Mouse (Mus musculus) lung, postnatal 0 days (tissue): ENCODE measurements at regions not wholly inside any gene's neighbourhood (a gene's known extent, or its start where the extent isn't known, plus 50 kb on each side); places are given as distances from the start of the nearest gene placed in this dataset.
A peak's percentile ranks its signal among the peaks of the same experiment; 100 is the strongest.

Experiments used
- ATAC-seq: fragments of 200-750 bp; cut with Nextera tagmentation; 2 replicates; pipeline ENCODE4 v1.8.0; 2017; ENCODE audit warnings: moderate library complexity
- DNase-seq: peaks from one replicate; pipeline ENCODE4 v3.0.0-alpha.2; 2016; ENCODE audit warnings: low spot score
- H3K27ac ChIP-seq: fragments of 300-500 bp; sonication (generic); 2 replicates; pipeline ENCODE4 v1.5.1; 2014; ENCODE audit warnings: antibody characterized with exemption, mild to moderate bottlenecking, low read length, mixed read lengths
- H3K27me3 ChIP-seq: fragments of 300-500 bp; sonication (generic); replicated peaks from 2 replicates; pipeline ENCODE4 v1.6.1; 2014; ENCODE audit warnings: low read length, mixed read lengths; ENCODE audit not compliant: insufficient read depth
- H3K36me3 ChIP-seq: fragments of 300-500 bp; sonication (generic); 2 replicates; pipeline ENCODE4 v1.6.1; 2014; ENCODE audit warnings: low read length, mixed read lengths; ENCODE audit not compliant: insufficient read depth
- H3K4me1 ChIP-seq: fragments of 300-500 bp; sonication (generic); 2 replicates; pipeline ENCODE4 v1.6.1; 2014; ENCODE audit warnings: antibody characterized with exemption, low read depth, low read length, mixed read lengths; ENCODE audit not compliant: insufficient read depth
- H3K4me2 ChIP-seq: fragments of 300-500 bp; sonication (generic); replicated peaks from 2 replicates; pipeline ENCODE4 v1.6.1; 2014; ENCODE audit warnings: low read depth, mild to moderate bottlenecking, low read length, moderate library complexity, mixed read lengths
- H3K4me3 ChIP-seq: fragments of 300-500 bp; sonication (generic); 2 replicates; pipeline ENCODE4 v1.5.1; 2014; ENCODE audit warnings: low read depth, low read length
- H3K9ac ChIP-seq: fragments of 300-500 bp; sonication (generic); replicated peaks from 2 replicates; pipeline ENCODE4 v1.6.1; 2014; ENCODE audit warnings: low read depth, mild to moderate bottlenecking
- H3K9me3 ChIP-seq: fragments of 300-500 bp; sonication (generic); 2 replicates; pipeline ENCODE4 v1.6.1; 2016; ENCODE audit warnings: low read length, mixed read lengths
- CTCF ChIP-seq: IDR thresholded peaks from 2 replicates; pipeline ENCODE4 v1.5.1; 2016; ENCODE audit warnings: antibody characterized with exemption, mild to moderate bottlenecking
- EP300 ChIP-seq: IDR thresholded peaks from 2 replicates; pipeline ENCODE4 v1.6.1; 2016; ENCODE audit warnings: antibody characterized with exemption, mild to moderate bottlenecking, control low read depth
- WGBS: fragments of 180-500 bp; shearing (Covaris S2); extraction: QIAGEN DNeasy Blood & Tissue Kit; methylation state at CpG from one replicate; pipeline ENCODE4 v1.1.7; 2014; 5-methylcytosine and 5-hydroxymethylcytosine counted together

GRCm38 (mm10) chr2:168424277-168425099 lies 143.0 kb upstream of the Kcng1 start:
- no peak overlapping the region for H3K4me3 ChIP-seq
- H3K9me3 ChIP-seq = no peaks in the 10 kb centered on the region
- no peak overlapping the region for H3K27ac ChIP-seq
- no peaks in the 10 kb centered on the region for H3K27me3 ChIP-seq
- DNase-seq = peak; percentile 6
- H3K9ac ChIP-seq = no peak overlapping the region
- no peak overlapping the region for H3K4me2 ChIP-seq
- ATAC-seq = peak; percentile 48
- H3K36me3 ChIP-seq = no peaks in the 10 kb centered on the region
- no peaks in the 10 kb centered on the region for H3K4me1 ChIP-seq
- WGBS = 58% methylated on average over 20 of the region's 20 CpGs
- TF ChIP-seq EP300 (no peak), CTCF (no peak)

DNA sequence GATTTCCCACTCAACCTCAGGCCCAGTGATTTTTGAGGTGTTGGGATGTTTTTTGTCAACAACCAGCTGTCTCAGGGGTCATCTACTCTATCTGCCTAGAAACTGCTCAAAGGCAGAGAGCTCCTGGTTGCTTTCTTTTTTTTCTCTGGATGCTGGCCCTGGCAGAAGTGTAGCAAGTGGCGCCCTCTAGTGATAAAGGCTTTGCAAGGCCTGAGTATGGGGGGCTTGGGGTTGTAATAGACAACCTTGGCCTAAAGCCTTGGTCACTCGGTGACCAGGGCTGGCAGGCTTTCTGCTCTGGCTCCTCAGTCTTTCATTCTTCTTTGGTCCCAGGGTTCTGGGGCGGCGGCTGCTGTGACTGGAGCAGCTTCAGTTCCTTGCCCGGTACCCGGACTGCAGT lies 142.0 kb upstream of the Kcng1 start:
- no peaks in the 10 kb centered on the region for H3K36me3 ChIP-seq
- TF ChIP-seq EP300 = no peak
- peak; percentile 55 for TF ChIP-seq CTCF
- H3K9ac ChIP-seq = no peak overlapping the region
- H3K9me3 ChIP-seq = no peaks in the 10 kb centered on the region
- DNase-seq (peak; percentile 23), ATAC-seq (no peak)
- H3K4me2 ChIP-seq = no peak overlapping the region
- no peaks in the 10 kb centered on the region for H3K27me3 ChIP-seq
- no peak overlapping the region for H3K4me3 ChIP-seq
- no peaks in the 10 kb centered on the region for H3K4me1 ChIP-seq
- H3K27ac ChIP-seq = no peak overlapping the region
- 62% methylated on average over 6 of the region's 6 CpGs for WGBS

DNA sequence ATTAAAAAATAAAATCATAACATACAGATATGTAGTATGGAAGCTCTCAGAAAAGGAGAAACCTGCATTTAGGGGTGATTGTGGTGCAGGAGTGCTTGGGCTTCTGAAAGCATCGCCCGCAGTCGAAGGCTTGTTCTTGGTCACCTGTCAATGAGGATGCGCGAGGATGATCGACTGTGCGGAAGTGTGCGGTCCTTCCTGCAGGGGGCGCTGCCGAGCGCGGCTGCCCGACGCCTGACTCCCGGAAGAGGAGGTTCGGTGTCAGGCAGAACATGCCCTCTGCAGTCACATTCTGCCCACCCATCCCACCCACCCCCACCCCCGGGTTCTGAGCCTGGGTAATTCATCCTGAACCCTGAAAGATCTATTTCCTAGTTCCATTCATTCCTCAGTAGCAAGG lies 133.6 kb upstream of the Kcng1 start:
- Histone ChIP-seq H3K9me3 (no peaks in the 10 kb centered on the region), H3K27me3 (0 out of 2 replicates have a peak, but pooled peaks cover 3% of the 10 kb centered on the region), H3K36me3 (no peaks in the 10 kb centered on the region), H3K4me2 (no peak overlapping the region), H3K4me1 (no peaks in the 10 kb centered on the region), H3K27ac (no peak overlapping the region), H3K4me3 (no peak overlapping the region), H3K9ac (no peak overlapping the region)
- TF ChIP-seq CTCF (peak; percentile 59), EP300 (no peak)
- DNase-seq = no peak
- 33% methylated on average over 17 of the region's 17 CpGs for WGBS
- ATAC-seq = no peak

- Histone ChIP-seq H3K27ac (no peak overlapping the region), H3K36me3 (no peaks in the 10 kb centered on the region), H3K9ac (no peak overlapping the region), H3K9me3 (no peaks in the 10 kb centered on the region), H3K4me1 (no peaks in the 10 kb centered on the region), H3K4me3 (no peak overlapping the region), H3K4me2 (no peak overlapping the region), H3K27me3 (0 out of 2 replicates have a peak, but pooled peaks cover 3% of the 10 kb centered on the region)
- no peak for ATAC-seq
- no peak for DNase-seq
- WGBS = 76% methylated on average over 18 of the region's 18 CpGs
- no peak for TF ChIP-seq EP300
- no peak for TF ChIP-seq CTCF
Observed at GRCm38 (mm10) chr2:168414110-168414872, 132.8 kb upstream of the Kcng1 start.

GRCm38 (mm10) chr2:168412853-168413252 lies 131.3 kb upstream of the Kcng1 start:
- H3K4me2 ChIP-seq = no peak overlapping the region
- no peaks in the 10 kb centered on the region for H3K4me1 ChIP-seq
- DNase-seq = no peak
- ATAC-seq = no peak
- 38% methylated on average over 6 of the region's 6 CpGs for WGBS
- H3K27ac ChIP-seq = no peak overlapping the region
- TF ChIP-seq CTCF = peak; percentile 59
- TF ChIP-seq EP300 = no peak
- H3K9ac ChIP-seq = no peak overlapping the region
- H3K27me3 ChIP-seq = 0 out of 2 replicates have a peak, but pooled peaks cover 3% of the 10 kb centered on the region
- H3K9me3 ChIP-seq = no peaks in the 10 kb centered on the region
- H3K4me3 ChIP-seq = no peak overlapping the region
- no peaks in the 10 kb centered on the region for H3K36me3 ChIP-seq

GRCm38 (mm10) chr2:168402782-168403513 lies 121.4 kb upstream of the Kcng1 start:
- H3K27ac ChIP-seq = no peak overlapping the region
- peak; percentile 44 for ATAC-seq
- no peak overlapping the region for H3K4me3 ChIP-seq
- peak; percentile 58 for DNase-seq
- H3K9ac ChIP-seq = no peak overlapping the region
- no peaks in the 10 kb centered on the region for H3K36me3 ChIP-seq
- H3K9me3 ChIP-seq = no peaks in the 10 kb centered on the region
- H3K27me3 ChIP-seq = no peaks in the 10 kb centered on the region
- no peak overlapping the region for H3K4me2 ChIP-seq
- 52% methylated on average over 16 of the region's 16 CpGs for WGBS
- no peaks in the 10 kb centered on the region for H3K4me1 ChIP-seq
- no peak for TF ChIP-seq EP300
- no peak for TF ChIP-seq CTCF
